Mouse (Mus musculus) forebrain, postnatal 0 days (tissue): ENCODE results near the gene Gm36864. TPM values are rescaled to one million over a fixed set of nuclear protein-coding genes. Genes with fewer than 3 reads are reported as not detected.

Source experiments
- ATAC-seq: fragments of 200-750 bp; cut with Nextera tagmentation; 2 replicates; pipeline ENCODE4 v1.8.0; 2017; ENCODE audit warnings: mild to moderate bottlenecking, moderate library complexity
- DNase-seq: peaks from one replicate; pipeline ENCODE4 v3.0.0-alpha.2; 2015
- H3K27ac ChIP-seq: fragments of 300-500 bp; sonication (generic); 2 replicates; pipeline ENCODE4 v1.5.1; 2014; ENCODE audit warnings: low read depth, mild to moderate bottlenecking, antibody characterized with exemption, low read length, moderate library complexity, mixed read lengths
- H3K27me3 ChIP-seq: fragments of 300-500 bp; sonication (generic); 2 replicates; pipeline ENCODE4 v1.6.1; 2014; ENCODE audit warnings: mild to moderate bottlenecking, low read length, mixed read lengths; ENCODE audit not compliant: insufficient read depth
- H3K36me3 ChIP-seq: fragments of 300-500 bp; sonication (generic); 2 replicates; pipeline ENCODE4 v1.6.1; 2014; ENCODE audit warnings: mild to moderate bottlenecking, moderate library complexity; ENCODE audit not compliant: insufficient read depth
- H3K4me1 ChIP-seq: fragments of 300-500 bp; sonication (generic); 2 replicates; pipeline ENCODE4 v1.6.1; 2014; ENCODE audit warnings: antibody characterized with exemption; ENCODE audit not compliant: insufficient read depth
- H3K4me2 ChIP-seq: fragments of 300-500 bp; sonication (generic); 2 replicates; pipeline ENCODE4 v1.6.1; 2014; ENCODE audit warnings: low read depth, mild to moderate bottlenecking, moderate library complexity
- H3K4me3 ChIP-seq: fragments of 300-500 bp; sonication (generic); 2 replicates; pipeline ENCODE4 v1.5.1; 2014; ENCODE audit warnings: low read depth, low read length, mixed read lengths
- H3K9ac ChIP-seq: fragments of 300-500 bp; sonication (generic); 2 replicates; pipeline ENCODE4 v1.6.1; 2014; ENCODE audit warnings: mild to moderate bottlenecking
- H3K9me3 ChIP-seq: fragments of 300-500 bp; sonication (generic); 2 replicates; pipeline ENCODE4 v1.6.1; 2016; ENCODE audit warnings: low read length
- CTCF ChIP-seq: sonication (generic); IDR thresholded peaks from 2 replicates; pipeline ENCODE4 v1.5.1; 2016; ENCODE audit warnings: antibody characterized with exemption, control low read depth, low read depth
- WGBS: fragments of 180-500 bp; shearing (Covaris S2); extraction: QIAGEN DNeasy Blood & Tissue Kit; methylation state at CpG from one replicate; pipeline ENCODE4 v1.1.7; 2014; 5-methylcytosine and 5-hydroxymethylcytosine counted together
- polyA plus RNA-seq: library from polyadenylated mRNA; unstranded; fragments of >200 nt; fragmentation: Nextera tagmentation; extraction: Ambion mirVana; gene quantifications from 2 replicates; pipeline ENCODE4 v1.2.1, GENCODE M21; 2015
- total RNA-seq: library from RNA; depleted of rRNA; stranded (reverse); fragments of >200 nt; gene quantifications from 2 replicates; pipeline ENCODE4 v1.2.3, GENCODE M21; 2014

Gene Gm36864
- total and polyA plus RNA-seq, 2 experiments from 2014 or later, result not detected

GRCm38 (mm10) chr7:44225076-44225475, 10.9 kb upstream of the Gm36864 start, which contains the start of gene Klk1:
Gene Klk1 (plus strand): TSS chr7:44225360.
- H3K27me3 ChIP-seq, result no peaks in the 10 kb centered on the region
- no peak within 1 kb of the TSS for H3K27ac ChIP-seq
- no peak within 1 kb of the TSS for H3K4me3 ChIP-seq
- no peak within 1 kb of the TSS for H3K4me2 ChIP-seq
- no peak within 1 kb of the TSS for H3K9ac ChIP-seq
- H3K4me1 ChIP-seq, result no peaks in the 10 kb centered on the region
- ATAC-seq, result no peak
- H3K36me3 ChIP-seq, result no peaks in the 10 kb centered on the region
- 44% methylated on average over 1 of the region's 1 CpGs for WGBS
- no peak for TF ChIP-seq CTCF
- no peak for DNase-seq
- no peaks in the 10 kb centered on the region for H3K9me3 ChIP-seq

GRCm38 (mm10) chr7:44239913-44240312, 3.9 kb downstream of the Gm36864 start:
- Histone ChIP-seq H3K4me3 (no peak overlapping the region), H3K4me2 (no peak overlapping the region), H3K4me1 (no peaks in the 10 kb centered on the region), H3K36me3 (no peaks in the 10 kb centered on the region), H3K9ac (no peak overlapping the region), H3K27ac (no peak overlapping the region), H3K9me3 (no peaks in the 10 kb centered on the region), H3K27me3 (no peaks in the 10 kb centered on the region)
- 44% methylated on average over 2 of the region's 2 CpGs for WGBS
- DNase-seq (no peak), ATAC-seq (no peak)
- TF ChIP-seq CTCF, result no peak

GRCm38 (mm10) chr7:44240712-44241111, 4.7 kb downstream of the Gm36864 start:
- WGBS, result 63% methylated on average over 1 of the region's 1 CpGs
- ATAC-seq, result no peak; the same call in 1 of the 2 replicates
- TF ChIP-seq CTCF, result no peak
- no peak overlapping the region for H3K4me3 ChIP-seq
- peaks cover 6% of the 10 kb centered on the region for H3K4me1 ChIP-seq
- H3K36me3 ChIP-seq, result no peaks in the 10 kb centered on the region
- no peaks in the 10 kb centered on the region for H3K27me3 ChIP-seq
- H3K9ac ChIP-seq, result no peak overlapping the region
- DNase-seq, result no peak
- H3K9me3 ChIP-seq, result no peaks in the 10 kb centered on the region
- H3K4me2 ChIP-seq, result no peak overlapping the region
- H3K27ac ChIP-seq, result no peak overlapping the region

GRCm38 (mm10) chr7:44241163-44241562, 5.2 kb downstream of the Gm36864 start:
- ATAC-seq, result no peak
- TF ChIP-seq CTCF, result no peak
- no peaks in the 10 kb centered on the region for H3K27me3 ChIP-seq
- H3K36me3 ChIP-seq, result no peaks in the 10 kb centered on the region
- H3K4me3 ChIP-seq, result no peak overlapping the region
- 68% methylated on average over 2 of the region's 2 CpGs for WGBS
- no peak overlapping the region for H3K27ac ChIP-seq
- no peaks in the 10 kb centered on the region for H3K9me3 ChIP-seq
- no peak overlapping the region for H3K9ac ChIP-seq
- H3K4me2 ChIP-seq, result no peak overlapping the region
- DNase-seq, result no peak
- H3K4me1 ChIP-seq, result peaks cover 7% of the 10 kb centered on the region

- Histone ChIP-seq H3K4me1 (peaks cover 16% of the 10 kb centered on the region), H3K27me3 (no peaks in the 10 kb centered on the region), H3K9me3 (no peaks in the 10 kb centered on the region), H3K4me2 (no peak overlapping the region), H3K36me3 (peaks cover 12% of the 10 kb centered on the region), H3K9ac (no peak overlapping the region), H3K4me3 (no peak overlapping the region), H3K27ac (no peak overlapping the region)
- ATAC-seq, result no peak
- DNase-seq, result no peak
- 53% methylated on average over 1 of the region's 1 CpGs for WGBS
- TF ChIP-seq CTCF, result no peak
Measured at GRCm38 (mm10) chr7:44244080-44244479, 8.1 kb downstream of the Gm36864 start.

GRCm38 (mm10) chr7:44246055-44246983, 10.3 kb downstream of the Gm36864 start, which contains the start of the genes 1700028J19Rik and 2410002F23Rik:
Gene 1700028J19Rik (minus strand): TSS chr7:44246695.
Gene 2410002F23Rik (plus strand): TSS chr7:44246722.
- Histone ChIP-seq H3K9ac (peak within 1 kb of the TSS; percentile 100), H3K9me3 (no peaks in the 10 kb centered on the region), H3K36me3 (peaks cover 33% of the 10 kb centered on the region), H3K4me1 (peaks cover 16% of the 10 kb centered on the region), H3K4me2 (peak within 1 kb of the TSS; percentile 74), H3K4me3 (peak within 1 kb of the TSS; percentile 96), H3K27ac (peak within 1 kb of the TSS; percentile 100), H3K27me3 (no peaks in the 10 kb centered on the region)
- TF ChIP-seq CTCF, result no peak; the same call in 1 of the 2 replicates
- ATAC-seq (peak; percentile 89), DNase-seq (peak; percentile 99)
- 1% methylated on average over 62 of the region's 62 CpGs for WGBS

- DNase-seq, result peak; percentile 80
- H3K27ac ChIP-seq, result peak overlapping the region; percentile 100
- H3K27me3 ChIP-seq, result no peaks in the 10 kb centered on the region
- peak; percentile 65 for ATAC-seq
- peak overlapping the region; percentile 100 for H3K9ac ChIP-seq
- under 1% methylated on average over 23 of the region's 23 CpGs for WGBS
- H3K4me3 ChIP-seq, result peak overlapping the region; percentile 96
- H3K4me1 ChIP-seq, result peaks cover 16% of the 10 kb centered on the region
- no peaks in the 10 kb centered on the region for H3K9me3 ChIP-seq
- TF ChIP-seq CTCF, result no peak
- H3K36me3 ChIP-seq, result peaks cover 37% of the 10 kb centered on the region
- peak overlapping the region; percentile 74 for H3K4me2 ChIP-seq
Measured at GRCm38 (mm10) chr7:44246984-44247470, 11.1 kb downstream of the Gm36864 start.
